In the genomic region with DNA sequence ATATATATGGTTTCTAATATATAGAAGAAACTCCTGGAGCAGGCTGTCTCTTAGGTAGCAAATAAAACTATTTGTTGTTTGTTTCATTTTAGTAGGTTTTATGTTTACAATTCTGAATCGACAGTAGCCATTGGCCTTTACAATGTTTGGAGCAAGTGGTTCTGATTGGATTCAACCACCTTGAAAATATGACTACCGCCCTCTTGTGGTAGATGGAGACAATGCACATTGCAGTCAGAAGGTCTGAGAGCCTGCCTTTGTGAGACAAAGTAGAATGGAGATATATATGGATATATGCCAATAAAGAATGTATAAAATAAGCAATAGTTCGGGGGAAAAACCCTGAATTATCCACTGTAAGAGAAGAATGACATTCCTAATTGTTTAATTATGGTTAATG, we compare ENCODE assay signal across 14 mouse cellular contexts. TPM values are rescaled to one million over a fixed set of nuclear protein-coding genes. Genes with fewer than 3 reads are reported as not detected.
DNase-seq lines count a peak whose midpoint lies in the region; ATAC-seq and TF ChIP-seq lines count a peak whose summit lies in the region.
"Had no signal": no experiment of that assay in that cellular context is flagged by ENCODE, and none has a peak within 500 bp of the region (broad histone marks: within the 10 kb centered on the region; RNA-seq: fewer than 3 reads in every experiment).

No protein-coding gene starts in this region.

- peak; percentile 15 for DNase-seq in forebrain, embryonic 14.5 days (ENCODE audit: low spot score)
- no peak for DNase-seq in forebrain, embryonic 11.5 days (ENCODE audit: low spot score)
- DNase-seq in liver, postnatal 0 days, result no peak
- DNase-seq in brain, adult 2 months (ENCODE audit: low read depth, low spot score), result peak; percentile 23
- peak; percentile 20 for DNase-seq in mesoderm, embryonic 11.5 days (ENCODE audit: low read depth, low spot score)
- no peak for DNase-seq in neural tube, embryonic 10.5 days (ENCODE audit: extremely low spot score, low spot score)
- DNase-seq: cerebellum, adult 11 months; kidney, postnatal 4 days had no signal

- 43% methylated on average over 3 of the region's 3 CpGs for WGBS in forebrain, embryonic 14.5 days
- WGBS in forebrain, embryonic 11.5 days, result 37% methylated on average over 3 of the region's 3 CpGs
- 37% methylated on average over 3 of the region's 3 CpGs for WGBS in liver, postnatal 0 days (ENCODE audit: insufficient replicate concordance)
- 25% methylated on average over 3 of the region's 3 CpGs for WGBS in liver, embryonic 12.5 days (ENCODE audit: insufficient replicate concordance)
- WGBS in midbrain, embryonic 13.5 days, result 45% methylated on average over 3 of the region's 3 CpGs

- H3K4me3 ChIP-seq in forebrain, embryonic 14.5 days (ENCODE audit: low read depth, low read length), result no peak overlapping the region
- no peak overlapping the region for H3K4me3 ChIP-seq in forebrain, embryonic 11.5 days (ENCODE audit: low read depth, low read length)
- no peak overlapping the region for H3K4me3 ChIP-seq in liver, postnatal 0 days (ENCODE audit: low read depth, low read length)
- H3K4me3 ChIP-seq in liver, embryonic 12.5 days, result no peak overlapping the region
- no peak overlapping the region for H3K4me3 ChIP-seq in midbrain, embryonic 13.5 days (replicated peaks)
- H3K4me3 ChIP-seq: limb, embryonic 15.5 days; midbrain, embryonic 15.5 days had no signal

- no peaks in the 10 kb centered on the region for H3K9me3 ChIP-seq in forebrain, embryonic 14.5 days (replicated peaks; ENCODE audit: control insufficient read depth, low read length)
- no peaks in the 10 kb centered on the region for H3K9me3 ChIP-seq in forebrain, embryonic 11.5 days (ENCODE audit: control insufficient read depth, low read length)
- H3K9me3 ChIP-seq in liver, postnatal 0 days (ENCODE audit: low read length), result no peaks in the 10 kb centered on the region
- no peaks in the 10 kb centered on the region for H3K9me3 ChIP-seq in liver, embryonic 12.5 days (replicated peaks)
- no peaks in the 10 kb centered on the region for H3K9me3 ChIP-seq in midbrain, embryonic 13.5 days
- H3K9me3 ChIP-seq: limb, embryonic 15.5 days; midbrain, embryonic 15.5 days had no signal

- no peak overlapping the region for H3K27ac ChIP-seq in forebrain, embryonic 14.5 days (ENCODE audit: low read depth, low read length)
- no peak overlapping the region for H3K27ac ChIP-seq in forebrain, embryonic 11.5 days (ENCODE audit: low read depth, low read length)
- H3K27ac ChIP-seq in liver, postnatal 0 days (ENCODE audit: low read depth), result no peak overlapping the region
- no peak overlapping the region for H3K27ac ChIP-seq in liver, embryonic 12.5 days
- no peak overlapping the region for H3K27ac ChIP-seq in midbrain, embryonic 13.5 days
- H3K27ac ChIP-seq: limb, embryonic 15.5 days; midbrain, embryonic 15.5 days had no signal

- H3K4me2 ChIP-seq in forebrain, embryonic 14.5 days (ENCODE audit: low read length), result no peak overlapping the region
- H3K4me2 ChIP-seq in forebrain, embryonic 11.5 days (ENCODE audit: low read depth, low read length, severe bottlenecking), result no peak overlapping the region
- no peak overlapping the region for H3K4me2 ChIP-seq in liver, postnatal 0 days (ENCODE audit: low read depth, low read length)
- no peak overlapping the region for H3K4me2 ChIP-seq in liver, embryonic 12.5 days
- no peak overlapping the region for H3K4me2 ChIP-seq in midbrain, embryonic 13.5 days (replicated peaks)
- H3K4me2 ChIP-seq: limb, embryonic 15.5 days; midbrain, embryonic 15.5 days had no signal

- peak; percentile 50 for TF ChIP-seq CTCF in liver, postnatal 0 days (IDR thresholded peaks at IDR 0.05; ENCODE audit: low read depth)

- ATAC-seq in forebrain, embryonic 14.5 days, result no peak
- ATAC-seq in forebrain, embryonic 11.5 days (replicated peaks; ENCODE audit: low FRiP score), result no peak
- no peak for ATAC-seq in liver, postnatal 0 days
- no peak for ATAC-seq in liver, embryonic 12.5 days
- no peak for ATAC-seq in midbrain, embryonic 13.5 days
- ATAC-seq: midbrain, embryonic 15.5 days had no signal

- H3K9ac ChIP-seq in forebrain, embryonic 14.5 days (ENCODE audit: low read length), result no peak overlapping the region
- H3K9ac ChIP-seq in forebrain, embryonic 11.5 days (ENCODE audit: low read length), result no peak overlapping the region
- H3K9ac ChIP-seq in liver, postnatal 0 days (replicated peaks), result no peak overlapping the region
- H3K9ac ChIP-seq in liver, embryonic 12.5 days, result no peak overlapping the region
- no peak overlapping the region for H3K9ac ChIP-seq in midbrain, embryonic 13.5 days (replicated peaks)
- H3K9ac ChIP-seq: limb, embryonic 15.5 days; midbrain, embryonic 15.5 days had no signal

- TF ChIP-seq EP300 in liver, postnatal 0 days (IDR thresholded peaks at IDR 0.05; ENCODE audit: low read depth), result no peak

- H3K36me3 ChIP-seq in forebrain, embryonic 14.5 days (ENCODE audit: control insufficient read depth, insufficient read depth, low read length), result no peaks in the 10 kb centered on the region
- no peaks in the 10 kb centered on the region for H3K36me3 ChIP-seq in forebrain, embryonic 11.5 days (ENCODE audit: control insufficient read depth, insufficient read depth, low read length)
- H3K36me3 ChIP-seq in liver, postnatal 0 days (replicated peaks; ENCODE audit: insufficient read depth, low read length), result no peaks in the 10 kb centered on the region
- H3K36me3 ChIP-seq in liver, embryonic 12.5 days, result no peaks in the 10 kb centered on the region
- H3K36me3 ChIP-seq in midbrain, embryonic 13.5 days, result no peaks in the 10 kb centered on the region
- H3K36me3 ChIP-seq: limb, embryonic 15.5 days; midbrain, embryonic 15.5 days had no signal

- no peaks in the 10 kb centered on the region for H3K27me3 ChIP-seq in forebrain, embryonic 14.5 days (replicated peaks; ENCODE audit: control insufficient read depth, insufficient read depth, low read length)
- H3K27me3 ChIP-seq in forebrain, embryonic 11.5 days (ENCODE audit: control insufficient read depth, insufficient read depth, low read length), result no peaks in the 10 kb centered on the region
- H3K27me3 ChIP-seq in liver, postnatal 0 days (ENCODE audit: insufficient read depth, low read length), result no peaks in the 10 kb centered on the region
- H3K27me3 ChIP-seq in liver, embryonic 12.5 days (replicated peaks), result no peaks in the 10 kb centered on the region
- H3K27me3 ChIP-seq in midbrain, embryonic 13.5 days, result no peaks in the 10 kb centered on the region
- H3K27me3 ChIP-seq: limb, embryonic 15.5 days; midbrain, embryonic 15.5 days had no signal

- H3K4me1 ChIP-seq in forebrain, embryonic 14.5 days (ENCODE audit: control insufficient read depth, insufficient read depth, low read length), result no peaks in the 10 kb centered on the region
- no peaks in the 10 kb centered on the region for H3K4me1 ChIP-seq in forebrain, embryonic 11.5 days (replicated peaks; ENCODE audit: control insufficient read depth, insufficient read depth, low read length)
- no peaks in the 10 kb centered on the region for H3K4me1 ChIP-seq in liver, postnatal 0 days (ENCODE audit: insufficient read depth)
- no peaks in the 10 kb centered on the region for H3K4me1 ChIP-seq in liver, embryonic 12.5 days
- H3K4me1 ChIP-seq in midbrain, embryonic 13.5 days (replicated peaks), result no peaks in the 10 kb centered on the region
- H3K4me1 ChIP-seq: limb, embryonic 15.5 days; midbrain, embryonic 15.5 days had no signal

RNA-seq across cellular contexts. Expression of a gene that starts 23.9 kb away (rescaled TPM):
- not detected in 2 replicates for polyA plus RNA-seq in forebrain, embryonic 14.5 days (2014; fragmentation: Nextera tagmentation; extraction: Ambion mirVana)
- not detected in 2 replicates for polyA plus RNA-seq in forebrain, embryonic 11.5 days (2014; fragmentation: Nextera tagmentation; extraction: Ambion mirVana)
- not detected in 2 replicates for polyA plus RNA-seq in liver, postnatal 0 days (2015; fragmentation: Nextera tagmentation; extraction: Ambion mirVana)
- not detected in 2 replicates for polyA plus RNA-seq in liver, embryonic 12.5 days (2016; fragmentation: Nextera tagmentation; extraction: Ambion mirVana)
- polyA plus RNA-seq in midbrain, embryonic 13.5 days (2015; fragmentation: Nextera tagmentation; extraction: Ambion mirVana), result not detected in 2 replicates
- polyA plus RNA-seq: heart, embryonic 14.5 days; limb, embryonic 15.5 days; midbrain, embryonic 15.5 days; stomach, embryonic 14.5 days had no signal

RNA-seq across cellular contexts. Expression of a gene that starts 51.6 kb away (rescaled TPM):
- polyA plus RNA-seq in forebrain, embryonic 14.5 days (2014; fragmentation: Nextera tagmentation; extraction: Ambion mirVana), result not detected in 2 replicates
- not detected in 2 replicates for polyA plus RNA-seq in forebrain, embryonic 11.5 days (2014; fragmentation: Nextera tagmentation; extraction: Ambion mirVana)
- not detected in 2 replicates for polyA plus RNA-seq in liver, postnatal 0 days (2015; fragmentation: Nextera tagmentation; extraction: Ambion mirVana)
- polyA plus RNA-seq in liver, embryonic 12.5 days (2016; fragmentation: Nextera tagmentation; extraction: Ambion mirVana), result not detected in 2 replicates
- not detected in 2 replicates for polyA plus RNA-seq in midbrain, embryonic 13.5 days (2015; fragmentation: Nextera tagmentation; extraction: Ambion mirVana)
- polyA plus RNA-seq: heart, embryonic 14.5 days; limb, embryonic 15.5 days; midbrain, embryonic 15.5 days; stomach, embryonic 14.5 days had no signal

Comparison
In these comparisons a context has a peak if more than half of its experiments do, and no peak if none do; other contexts are left out.
1. DNase-seq: peak in forebrain, embryonic 14.5 days (single experiment), brain, adult 2 months (single experiment) and mesoderm, embryonic 11.5 days (single experiment); none in forebrain, embryonic 11.5 days (single experiment), liver, postnatal 0 days (single experiment) and neural tube, embryonic 10.5 days (single experiment).